Mouse (Mus musculus): ENCODE results near the gene Akap7. TPM values are rescaled to one million over a fixed set of nuclear protein-coding genes. Genes with fewer than 3 reads are reported as not detected.

Gene Akap7
- polyA plus RNA-seq, 1 experiment = 2.6 TPM

DNA sequence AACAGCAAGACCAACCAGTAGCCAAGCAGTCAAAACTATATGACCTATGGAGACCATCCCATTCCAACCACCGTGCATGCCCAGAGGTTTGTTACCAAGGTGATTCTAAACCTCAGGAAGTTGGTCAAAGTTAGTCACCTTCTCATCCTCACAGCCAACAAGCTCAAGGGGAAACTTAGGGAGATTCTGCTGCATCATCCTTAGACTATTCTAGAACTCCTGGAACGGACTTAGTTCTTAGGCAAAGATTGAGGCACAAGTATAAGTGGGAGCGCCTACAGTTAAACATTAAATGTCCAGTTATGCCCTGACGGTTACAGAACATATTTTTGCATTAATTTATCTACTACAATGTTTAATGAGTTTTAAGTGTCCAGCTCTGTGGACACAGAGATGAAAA lies 54.7 kb downstream of the Akap7 start:
- Histone ChIP-seq H3K27me3 (ENCODE audit: control insufficient read depth) (no peaks in the 10 kb centered on the region), H3K4me1 (ENCODE audit: control insufficient read depth) (peaks cover 74% of the 10 kb centered on the region), H3K9me3 (ENCODE audit: control insufficient read depth, low read length) (0 out of 2 replicates have a peak, but pooled peaks cover 2% of the 10 kb centered on the region), H3K36me3 (ENCODE audit: control insufficient read depth) (peaks cover 75% of the 10 kb centered on the region), H3K4me3 (replicated peaks) (peak overlapping the region; percentile 37)
- no peak for TF ChIP-seq GATA1 (IDR thresholded peaks at IDR 0.05; ENCODE audit: low read length)
- no peak for TF ChIP-seq TAL1 (IDR thresholded peaks at IDR 0.05; ENCODE audit: low read length)

DNA sequence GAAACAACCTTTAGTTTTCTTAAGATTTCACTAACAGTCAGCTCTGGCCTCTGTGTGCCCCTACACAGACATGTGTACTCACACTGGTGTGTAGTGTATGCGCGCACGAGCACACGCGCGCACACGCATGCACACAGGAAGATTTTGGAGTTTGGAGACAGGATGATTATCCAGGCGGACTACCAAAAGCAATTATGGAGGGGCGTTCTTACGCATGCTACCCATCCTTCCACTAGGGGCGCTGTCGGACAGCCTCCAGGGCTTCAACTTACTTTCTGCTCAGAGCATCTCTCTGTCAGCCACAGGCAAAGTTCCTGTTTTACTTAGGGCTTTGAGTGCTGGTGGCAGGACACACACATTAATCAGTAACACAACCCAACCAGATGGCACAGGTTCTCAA lies 57.6 kb downstream of the Akap7 start:
- Histone ChIP-seq H3K36me3 (ENCODE audit: control insufficient read depth) (peaks cover 60% of the 10 kb centered on the region), H3K9me3 (ENCODE audit: control insufficient read depth, low read length) (no peaks in the 10 kb centered on the region), H3K4me3 (replicated peaks) (no peak overlapping the region), H3K4me1 (ENCODE audit: control insufficient read depth) (peaks cover 45% of the 10 kb centered on the region), H3K27me3 (ENCODE audit: control insufficient read depth) (no peaks in the 10 kb centered on the region)
- TF ChIP-seq TAL1 (IDR thresholded peaks at IDR 0.05; ENCODE audit: low read length) = no peak
- no peak for TF ChIP-seq GATA1 (IDR thresholded peaks at IDR 0.05; ENCODE audit: low read length)

DNA sequence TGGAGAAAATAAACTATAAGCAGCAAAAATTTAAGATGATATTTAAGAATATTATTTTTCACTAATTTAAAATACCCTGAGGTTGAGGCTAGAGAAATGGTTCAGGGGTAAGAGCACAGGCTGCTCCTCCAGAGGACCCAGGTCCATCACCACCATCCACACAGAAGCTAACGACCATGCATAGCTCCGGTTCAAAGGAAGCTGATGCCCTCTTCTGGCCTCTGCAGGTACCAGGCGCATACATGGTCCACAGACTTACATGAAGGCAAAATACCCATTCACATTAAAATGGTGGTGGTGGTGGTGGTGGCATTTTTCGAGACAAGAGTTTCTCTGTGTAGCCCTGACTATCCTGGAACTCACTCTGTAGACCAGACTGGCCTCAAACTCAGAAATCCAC lies 61.5 kb downstream of the Akap7 start:
- TF ChIP-seq GATA1 (IDR thresholded peaks at IDR 0.05; ENCODE audit: low read length) (no peak), TAL1 (IDR thresholded peaks at IDR 0.05; ENCODE audit: low read length) (no peak)
- H3K9me3 ChIP-seq (ENCODE audit: control insufficient read depth, low read length) = no peaks in the 10 kb centered on the region
- peaks cover 41% of the 10 kb centered on the region for H3K36me3 ChIP-seq (ENCODE audit: control insufficient read depth)
- H3K27me3 ChIP-seq (ENCODE audit: control insufficient read depth) = no peaks in the 10 kb centered on the region
- no peak overlapping the region for H3K4me3 ChIP-seq (replicated peaks)
- H3K4me1 ChIP-seq (ENCODE audit: control insufficient read depth) = peaks cover 8% of the 10 kb centered on the region

GRCm38 (mm10) chr10:25239156-25239555 lies 68.5 kb downstream of the Akap7 start:
- Histone ChIP-seq H3K4me1 (ENCODE audit: control insufficient read depth) (peaks cover 7% of the 10 kb centered on the region), H3K4me3 (replicated peaks) (no peak overlapping the region), H3K27me3 (ENCODE audit: control insufficient read depth) (no peaks in the 10 kb centered on the region), H3K36me3 (ENCODE audit: control insufficient read depth) (peaks cover 60% of the 10 kb centered on the region), H3K9me3 (ENCODE audit: control insufficient read depth, low read length) (no peaks in the 10 kb centered on the region)
- no peak for TF ChIP-seq TAL1 (IDR thresholded peaks at IDR 0.05; ENCODE audit: low read length)
- no peak for TF ChIP-seq GATA1 (IDR thresholded peaks at IDR 0.05; ENCODE audit: low read length)

DNA sequence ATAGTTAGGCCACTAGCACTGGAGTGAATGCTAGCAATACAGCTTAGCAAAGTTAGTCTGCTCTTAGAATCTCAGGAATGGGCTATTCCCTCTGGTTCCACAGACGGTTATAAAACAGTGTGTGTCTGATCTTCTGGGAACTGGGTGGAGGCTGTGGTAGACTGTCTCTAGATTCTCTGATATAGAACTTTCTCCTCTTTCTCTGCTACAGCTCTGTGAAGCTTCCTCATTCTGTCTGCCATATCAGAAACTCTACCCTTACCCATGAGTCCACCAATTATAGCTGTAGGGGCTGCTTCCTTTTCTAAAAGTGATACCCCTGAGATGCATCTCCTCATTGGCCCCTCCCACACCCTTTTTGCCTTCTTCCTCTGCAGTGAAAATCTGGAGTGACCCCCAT lies 73.6 kb downstream of the Akap7 start:
- Histone ChIP-seq H3K4me3 (replicated peaks) (no peak overlapping the region), H3K4me1 (ENCODE audit: control insufficient read depth) (peaks cover 2% of the 10 kb centered on the region), H3K27me3 (ENCODE audit: control insufficient read depth) (no peaks in the 10 kb centered on the region), H3K36me3 (ENCODE audit: control insufficient read depth) (peaks cover 57% of the 10 kb centered on the region), H3K9me3 (ENCODE audit: control insufficient read depth, low read length) (no peaks in the 10 kb centered on the region)
- no peak for TF ChIP-seq TAL1 (IDR thresholded peaks at IDR 0.05; ENCODE audit: low read length)
- TF ChIP-seq GATA1 (IDR thresholded peaks at IDR 0.05; ENCODE audit: low read length) = no peak

DNA sequence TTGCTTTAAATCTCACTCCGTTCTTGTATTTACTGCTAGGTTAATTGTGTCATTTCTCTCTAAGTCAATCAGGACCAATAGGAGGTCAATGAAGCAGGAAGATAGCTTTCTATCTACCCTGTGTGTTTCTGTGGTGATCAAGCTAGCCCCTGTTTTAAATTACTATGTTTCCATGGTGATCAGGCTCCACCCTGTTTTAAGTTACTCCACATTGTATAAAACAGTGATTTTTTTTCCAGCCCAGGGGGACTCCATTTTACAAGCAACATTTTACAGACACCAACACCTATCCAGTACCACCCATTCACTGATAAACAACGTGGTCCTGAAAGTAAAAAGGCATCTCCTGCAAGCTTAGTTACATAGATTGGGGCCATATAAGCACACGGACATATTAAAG lies 75.0 kb downstream of the Akap7 start:
- TF ChIP-seq GATA1 (IDR thresholded peaks at IDR 0.05; ENCODE audit: low read length) (no peak), TAL1 (IDR thresholded peaks at IDR 0.05; ENCODE audit: low read length) (no peak)
- no peaks in the 10 kb centered on the region for H3K4me1 ChIP-seq (ENCODE audit: control insufficient read depth)
- no peaks in the 10 kb centered on the region for H3K9me3 ChIP-seq (ENCODE audit: control insufficient read depth, low read length)
- H3K27me3 ChIP-seq (ENCODE audit: control insufficient read depth) = no peaks in the 10 kb centered on the region
- H3K4me3 ChIP-seq (replicated peaks) = no peak overlapping the region
- peaks cover 50% of the 10 kb centered on the region for H3K36me3 ChIP-seq (ENCODE audit: control insufficient read depth)

DNA sequence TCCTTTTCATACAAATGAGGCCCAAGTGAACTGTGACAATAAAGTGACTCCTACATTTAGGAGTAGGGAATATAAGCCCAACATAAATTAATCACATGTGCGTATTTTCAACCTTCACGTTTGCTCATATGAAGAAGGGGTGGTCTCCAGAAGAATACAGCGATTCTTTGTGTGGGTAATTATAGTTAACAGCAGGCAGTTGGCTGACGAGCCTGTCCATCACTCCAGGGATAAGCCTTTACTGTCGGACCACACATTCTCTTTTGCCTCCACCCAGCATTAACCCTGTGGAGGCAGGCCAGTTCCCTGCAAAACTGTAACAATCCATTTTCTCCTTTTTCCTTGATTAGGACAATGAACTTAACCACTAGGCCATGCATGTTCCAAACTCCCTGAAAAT lies 76.3 kb downstream of the Akap7 start:
- Histone ChIP-seq H3K4me1 (ENCODE audit: control insufficient read depth) (no peaks in the 10 kb centered on the region), H3K36me3 (ENCODE audit: control insufficient read depth) (peaks cover 44% of the 10 kb centered on the region), H3K4me3 (replicated peaks) (no peak overlapping the region), H3K27me3 (ENCODE audit: control insufficient read depth) (no peaks in the 10 kb centered on the region), H3K9me3 (ENCODE audit: control insufficient read depth, low read length) (no peaks in the 10 kb centered on the region)
- TF ChIP-seq TAL1 (IDR thresholded peaks at IDR 0.05; ENCODE audit: low read length) (no peak), GATA1 (IDR thresholded peaks at IDR 0.05; ENCODE audit: low read length) (no peak)

- Histone ChIP-seq H3K36me3 (ENCODE audit: control insufficient read depth) (peaks cover 38% of the 10 kb centered on the region), H3K4me3 (replicated peaks) (no peak overlapping the region), H3K27me3 (ENCODE audit: control insufficient read depth) (no peaks in the 10 kb centered on the region), H3K4me1 (ENCODE audit: control insufficient read depth) (no peaks in the 10 kb centered on the region), H3K9me3 (ENCODE audit: control insufficient read depth, low read length) (no peaks in the 10 kb centered on the region)
- TF ChIP-seq TAL1 (IDR thresholded peaks at IDR 0.05; ENCODE audit: low read length) (no peak), GATA1 (IDR thresholded peaks at IDR 0.05; ENCODE audit: low read length) (no peak)
Measured at GRCm38 (mm10) chr10:25224371-25224770, 83.3 kb downstream of the Akap7 start.

DNA sequence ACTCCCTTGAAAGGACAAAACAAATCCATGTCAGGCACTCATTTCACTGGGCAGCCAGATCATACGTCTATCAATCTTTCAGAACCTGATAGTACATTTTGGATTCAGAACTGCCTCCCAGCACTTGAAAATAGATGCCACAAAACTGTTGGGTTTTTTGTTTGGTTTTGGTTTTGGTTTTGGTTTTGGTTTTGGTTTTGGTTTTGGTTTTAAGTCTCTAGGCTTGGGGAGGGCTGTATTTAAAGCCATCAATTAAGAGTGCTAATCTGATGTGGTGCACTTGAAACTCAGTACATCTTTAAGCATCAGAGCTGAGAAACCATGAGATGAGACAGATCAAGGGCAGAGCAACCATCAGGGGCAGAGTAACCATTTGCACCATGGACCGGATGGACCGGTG lies 86.9 kb downstream of the Akap7 start:
- TF ChIP-seq GATA1 (IDR thresholded peaks at IDR 0.05; ENCODE audit: low read length) (no peak), TAL1 (IDR thresholded peaks at IDR 0.05; ENCODE audit: low read length) (no peak)
- no peaks in the 10 kb centered on the region for H3K27me3 ChIP-seq (ENCODE audit: control insufficient read depth)
- H3K4me3 ChIP-seq (replicated peaks) = no peak overlapping the region
- H3K4me1 ChIP-seq (ENCODE audit: control insufficient read depth) = no peaks in the 10 kb centered on the region
- peaks cover 60% of the 10 kb centered on the region for H3K36me3 ChIP-seq (ENCODE audit: control insufficient read depth)
- H3K9me3 ChIP-seq (ENCODE audit: control insufficient read depth, low read length) = no peaks in the 10 kb centered on the region

DNA sequence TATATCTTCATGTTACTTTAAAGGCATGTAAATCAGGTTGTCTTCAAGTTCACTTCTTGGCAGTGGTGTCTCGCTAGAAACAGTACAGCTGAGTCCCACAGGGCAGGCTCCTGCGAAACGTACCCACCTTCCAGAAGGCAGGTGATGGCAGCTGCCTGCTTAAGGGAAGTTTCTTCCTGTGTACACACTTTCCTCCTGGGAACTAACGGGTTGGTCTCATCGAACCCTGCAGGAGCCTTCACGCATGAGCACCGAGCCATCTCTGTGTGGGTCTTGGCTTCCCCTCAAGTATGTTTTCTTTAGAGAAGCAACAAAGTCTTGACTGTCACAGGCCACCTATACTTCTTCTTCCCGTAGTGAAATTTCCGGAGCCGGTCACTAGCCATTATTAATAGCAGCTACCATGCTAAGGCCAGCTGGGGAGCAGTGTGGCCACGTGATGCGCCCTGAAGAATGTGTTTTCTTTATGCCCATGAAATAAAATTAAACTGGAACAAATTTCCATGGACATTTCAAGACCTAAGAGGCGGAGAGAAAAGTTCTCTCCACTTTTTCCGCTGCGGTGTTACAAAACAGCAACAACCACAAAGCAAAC lies 87.7 kb downstream of the Akap7 start:
- no peaks in the 10 kb centered on the region for H3K9me3 ChIP-seq (ENCODE audit: control insufficient read depth, low read length)
- H3K27me3 ChIP-seq (ENCODE audit: control insufficient read depth) = no peaks in the 10 kb centered on the region
- H3K4me3 ChIP-seq (replicated peaks) = no peak overlapping the region
- peaks cover 58% of the 10 kb centered on the region for H3K36me3 ChIP-seq (ENCODE audit: control insufficient read depth)
- H3K4me1 ChIP-seq (ENCODE audit: control insufficient read depth) = no peaks in the 10 kb centered on the region
- TF ChIP-seq TAL1 (IDR thresholded peaks at IDR 0.05; ENCODE audit: low read length) (no peak), GATA1 (IDR thresholded peaks at IDR 0.05; ENCODE audit: low read length) (no peak)

Data from erythroblast, embryonic 14.5 days (primary cell).